ENCODE assay signal across 11 mouse cellular contexts in genomic region chr16:24183216-24183615, GRCm38 (mm10).
DNase-seq lines count a peak whose midpoint lies in the region; ATAC-seq lines count a peak whose summit lies in the region.
"Had no signal": no experiment of that assay in that cellular context is flagged by ENCODE, and none has a peak within 500 bp of the region (broad histone marks: within the 10 kb centered on the region; RNA-seq: fewer than 3 reads in every experiment).

No protein-coding gene starts in this region.

- peak; percentile 70 for DNase-seq in gastrocnemius, adult 18-20 months (ENCODE audit: low spot score)
- no peak for DNase-seq in gastrocnemius, postnatal 4 days (ENCODE audit: low spot score in 2 of 2)
- DNase-seq in adrenal gland, postnatal 14 days = peak; percentile 79
- DNase-seq in urinary bladder, adult 18-20 months (ENCODE audit: low spot score in 2 of 2) = no peak

- 0 out of 2 replicates have a peak overlapping the region, but pooled peaks have one; percentile 29 for H3K27ac ChIP-seq in heart, embryonic 11.5 days (ENCODE audit: low read depth, low read length)
- no peak overlapping the region for H3K27ac ChIP-seq in lung, embryonic 16.5 days (ENCODE audit: low read length)
- no peak overlapping the region for H3K27ac ChIP-seq in midbrain, embryonic 15.5 days
- H3K27ac ChIP-seq in intestine, embryonic 16.5 days (ENCODE audit: low read length) = no peak overlapping the region
- H3K27ac ChIP-seq: embryonic facial prominence, embryonic 12.5 days had no signal

- 38% methylated on average over 3 of the region's 3 CpGs for WGBS in heart, embryonic 11.5 days (ENCODE audit: insufficient replicate concordance)
- WGBS in lung, embryonic 16.5 days = 59% methylated on average over 3 of the region's 3 CpGs
- WGBS in midbrain, embryonic 15.5 days = 81% methylated on average over 3 of the region's 3 CpGs
- 80% methylated on average over 3 of the region's 3 CpGs for WGBS in intestine, embryonic 16.5 days

- H3K4me2 ChIP-seq in heart, embryonic 11.5 days = no peak overlapping the region
- no peak overlapping the region for H3K4me2 ChIP-seq in lung, embryonic 16.5 days (ENCODE audit: low read depth, low read length)
- no peak overlapping the region for H3K4me2 ChIP-seq in midbrain, embryonic 15.5 days
- no peak overlapping the region for H3K4me2 ChIP-seq in intestine, embryonic 16.5 days (ENCODE audit: low read depth, low read length)
- H3K4me2 ChIP-seq: embryonic facial prominence, embryonic 12.5 days had no signal

- no peak overlapping the region for H3K9ac ChIP-seq in heart, embryonic 11.5 days (ENCODE audit: low read depth, low read length)
- H3K9ac ChIP-seq in lung, embryonic 16.5 days (ENCODE audit: low read length) = no peak overlapping the region
- no peak overlapping the region for H3K9ac ChIP-seq in midbrain, embryonic 15.5 days
- H3K9ac ChIP-seq in intestine, embryonic 16.5 days (ENCODE audit: low read depth, low read length) = no peak overlapping the region
- H3K9ac ChIP-seq: embryonic facial prominence, embryonic 12.5 days had no signal

- peaks cover 11% of the 10 kb centered on the region; the same call in 1 of the 2 replicates for H3K4me1 ChIP-seq in heart, embryonic 11.5 days (ENCODE audit: control insufficient read depth, insufficient read depth, low read length)
- H3K4me1 ChIP-seq in lung, embryonic 16.5 days (replicated peaks; ENCODE audit: control insufficient read depth, insufficient read depth, low read length) = no peaks in the 10 kb centered on the region
- H3K4me1 ChIP-seq in midbrain, embryonic 15.5 days = no peaks in the 10 kb centered on the region
- no peaks in the 10 kb centered on the region for H3K4me1 ChIP-seq in intestine, embryonic 16.5 days (ENCODE audit: control insufficient read depth, insufficient read depth, low read length)
- H3K4me1 ChIP-seq: embryonic facial prominence, embryonic 12.5 days had no signal

- 0 out of 2 replicates have a peak, but pooled peaks cover 3% of the 10 kb centered on the region for H3K27me3 ChIP-seq in heart, embryonic 11.5 days (ENCODE audit: control insufficient read depth, insufficient read depth, low read length)
- H3K27me3 ChIP-seq in lung, embryonic 16.5 days (ENCODE audit: control insufficient read depth, insufficient read depth, low read depth, low read length) = no peaks in the 10 kb centered on the region
- no peaks in the 10 kb centered on the region for H3K27me3 ChIP-seq in midbrain, embryonic 15.5 days (replicated peaks)
- H3K27me3 ChIP-seq in intestine, embryonic 16.5 days (replicated peaks; ENCODE audit: control insufficient read depth, insufficient read depth, low read length) = no peaks in the 10 kb centered on the region
- H3K27me3 ChIP-seq: embryonic facial prominence, embryonic 12.5 days had no signal

- no peaks in the 10 kb centered on the region for H3K9me3 ChIP-seq in heart, embryonic 11.5 days (replicated peaks; ENCODE audit: control insufficient read depth, low read length)
- H3K9me3 ChIP-seq in lung, embryonic 16.5 days (ENCODE audit: control insufficient read depth, low read length) = no peaks in the 10 kb centered on the region
- H3K9me3 ChIP-seq in midbrain, embryonic 15.5 days = no peaks in the 10 kb centered on the region
- H3K9me3 ChIP-seq in intestine, embryonic 16.5 days (ENCODE audit: control insufficient read depth, low read length) = no peaks in the 10 kb centered on the region
- H3K9me3 ChIP-seq: embryonic facial prominence, embryonic 12.5 days had no signal

- no peak for ATAC-seq in heart, embryonic 11.5 days (replicated peaks; ENCODE audit: insufficient number of reproducible peaks, low FRiP score, low TSS enrichment)
- ATAC-seq in lung, embryonic 16.5 days (ENCODE audit: low read depth) = peak; percentile 79
- ATAC-seq in midbrain, embryonic 15.5 days (replicated peaks) = no peak
- no peak for ATAC-seq in intestine, embryonic 16.5 days
- ATAC-seq: forebrain, embryonic 16.5 days; inflammation-experienced regulatory T-cells, adult 6 months had no signal

- H3K36me3 ChIP-seq in heart, embryonic 11.5 days (ENCODE audit: control insufficient read depth, insufficient read depth, low read length) = no peaks in the 10 kb centered on the region
- H3K36me3 ChIP-seq in lung, embryonic 16.5 days (ENCODE audit: control insufficient read depth, insufficient read depth, low read length) = no peaks in the 10 kb centered on the region
- no peaks in the 10 kb centered on the region for H3K36me3 ChIP-seq in midbrain, embryonic 15.5 days (replicated peaks)
- H3K36me3 ChIP-seq in intestine, embryonic 16.5 days (ENCODE audit: control insufficient read depth, insufficient read depth, low read length) = no peaks in the 10 kb centered on the region
- H3K36me3 ChIP-seq: embryonic facial prominence, embryonic 12.5 days had no signal

- no peak overlapping the region for H3K4me3 ChIP-seq in heart, embryonic 11.5 days (ENCODE audit: low read depth, low read length)
- no peak overlapping the region for H3K4me3 ChIP-seq in lung, embryonic 16.5 days (ENCODE audit: low read length)
- no peak overlapping the region for H3K4me3 ChIP-seq in midbrain, embryonic 15.5 days
- H3K4me3 ChIP-seq in intestine, embryonic 16.5 days (ENCODE audit: low read length) = no peak overlapping the region
- H3K4me3 ChIP-seq: embryonic facial prominence, embryonic 12.5 days had no signal

Comparison
In these comparisons a context has a peak if more than half of its experiments do, and no peak if none do; other contexts are left out.
1. DNase-seq: peak in gastrocnemius, adult 18-20 months (single experiment) and adrenal gland, postnatal 14 days (single experiment); none in gastrocnemius, postnatal 4 days (0 of 2) and urinary bladder, adult 18-20 months (0 of 2).